Mouse (Mus musculus): ENCODE measurements around the gene Fibp. TPM values are rescaled to one million over a fixed set of nuclear protein-coding genes. Genes with fewer than 3 reads are reported as not detected.
A peak's percentile ranks its signal among the peaks of the same experiment; 100 is the strongest.

Gene Fibp
- polyA plus RNA-seq, 1 experiment from 2014 or later: 151 TPM

- 0 out of 2 replicates have a peak, but pooled peaks cover 4% of the 10 kb centered on the region for H3K4me1 ChIP-seq (replicated peaks; ENCODE audit: control insufficient read depth, insufficient read depth, low read length)
- DNase-seq (ENCODE audit: low spot score) (no peak), ATAC-seq (ENCODE audit: low FRiP score) (no peak)
- no peaks in the 10 kb centered on the region for H3K27me3 ChIP-seq (ENCODE audit: control insufficient read depth, insufficient read depth, low read length)
- 92% methylated on average over 10 of the region's 10 CpGs for WGBS
- H3K4me2 ChIP-seq (replicated peaks): no peak overlapping the region
- no peak overlapping the region for H3K9ac ChIP-seq
- H3K27ac ChIP-seq: no peak overlapping the region
- H3K36me3 ChIP-seq (replicated peaks; ENCODE audit: control insufficient read depth, insufficient read depth): peaks cover 75% of the 10 kb centered on the region
- no peak overlapping the region for H3K4me3 ChIP-seq (replicated peaks; ENCODE audit: low read length)
- H3K9me3 ChIP-seq (ENCODE audit: control insufficient read depth, low read length): no peaks in the 10 kb centered on the region
These were observed 21.0 kb downstream of the Fibp start for GRCm38 (mm10) chr19:5481398-5481797.

DNA sequence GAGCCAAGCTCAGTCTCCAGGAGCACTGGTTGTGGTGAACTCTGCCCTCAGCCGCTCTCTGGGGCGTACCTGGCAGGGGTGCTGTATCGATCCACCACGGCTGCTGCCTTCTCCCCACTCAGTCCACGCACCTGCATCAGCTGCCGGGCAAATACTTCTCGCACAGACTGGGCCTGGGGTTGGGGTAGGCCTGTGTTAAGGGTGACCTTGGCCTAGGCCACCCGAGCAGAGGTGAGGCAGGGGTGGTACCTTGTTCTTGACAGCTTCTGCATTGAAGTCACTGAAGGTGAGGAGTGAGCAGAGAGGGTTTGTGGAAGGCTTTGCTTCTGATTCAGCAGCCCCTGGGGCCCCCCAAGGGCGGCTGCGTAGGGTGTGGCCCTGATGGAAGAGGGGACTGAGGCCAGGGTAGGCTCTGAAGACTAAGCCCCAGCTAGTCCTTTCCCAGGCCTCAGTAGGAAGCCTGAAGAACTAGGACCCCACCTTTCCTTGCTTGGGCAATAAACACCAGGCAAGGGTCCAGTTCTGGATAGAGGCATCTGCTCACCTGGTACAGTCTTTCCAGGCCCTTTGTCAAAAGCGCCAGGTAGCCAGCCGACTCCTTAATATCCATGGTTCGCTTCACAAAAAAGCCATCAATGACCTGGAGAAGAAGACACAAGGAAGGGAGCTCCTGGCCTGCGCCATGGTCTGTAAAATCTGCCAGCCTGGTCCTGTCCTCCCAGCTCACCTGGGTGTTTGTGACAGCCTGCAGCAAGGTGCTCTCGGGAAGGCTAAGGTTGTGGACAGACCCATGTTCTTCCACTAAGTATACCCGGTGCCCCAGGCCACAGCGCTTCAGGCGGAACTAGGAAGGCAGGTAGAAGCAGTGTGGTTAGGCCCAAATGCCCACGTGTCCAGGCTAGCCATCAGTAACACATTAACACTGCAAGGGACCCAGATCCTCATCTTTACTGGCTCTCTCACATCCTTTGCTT is 23.3 kb downstream of the Fibp start:
- H3K27ac ChIP-seq: no peak overlapping the region
- no peaks in the 10 kb centered on the region for H3K27me3 ChIP-seq (ENCODE audit: control insufficient read depth, insufficient read depth, low read length)
- H3K4me1 ChIP-seq (replicated peaks; ENCODE audit: control insufficient read depth, insufficient read depth, low read length): 0 out of 2 replicates have a peak, but pooled peaks cover 9% of the 10 kb centered on the region
- no peak overlapping the region for H3K9ac ChIP-seq
- ATAC-seq (ENCODE audit: low FRiP score) (no peak), DNase-seq (ENCODE audit: low spot score) (no peak)
- H3K4me2 ChIP-seq (replicated peaks): no peak overlapping the region
- H3K36me3 ChIP-seq (replicated peaks; ENCODE audit: control insufficient read depth, insufficient read depth): peaks cover 65% of the 10 kb centered on the region
- H3K9me3 ChIP-seq (ENCODE audit: control insufficient read depth, low read length): no peaks in the 10 kb centered on the region
- no peak overlapping the region for H3K4me3 ChIP-seq (replicated peaks; ENCODE audit: low read length)
- 94% methylated on average over 19 of the region's 19 CpGs for WGBS

DNA sequence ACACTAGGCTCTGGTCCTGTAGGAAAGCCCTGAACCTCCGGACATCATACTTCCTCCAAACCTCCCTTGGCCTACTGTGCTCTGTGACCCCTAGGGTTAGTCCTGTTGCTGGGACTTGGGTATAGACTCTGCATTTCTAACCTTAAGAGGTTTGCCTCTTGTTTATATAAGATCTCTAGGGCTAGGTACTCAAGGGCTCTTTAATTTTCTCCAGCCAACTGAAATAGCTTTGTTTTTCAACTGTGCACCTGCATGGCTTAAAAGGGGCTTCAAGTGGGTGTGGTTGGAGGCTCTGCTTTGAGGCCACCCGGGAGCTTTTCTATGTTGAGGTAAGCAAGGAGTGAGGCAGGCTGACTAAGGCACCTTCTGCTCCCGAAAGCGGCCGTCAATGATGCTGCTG is 24.1 kb downstream of the Fibp start:
- ATAC-seq (ENCODE audit: low FRiP score): no peak
- Histone ChIP-seq H3K9me3 (ENCODE audit: control insufficient read depth, low read length) (no peaks in the 10 kb centered on the region), H3K4me2 (replicated peaks) (no peak overlapping the region), H3K36me3 (replicated peaks; ENCODE audit: control insufficient read depth, insufficient read depth) (peaks cover 59% of the 10 kb centered on the region), H3K4me1 (replicated peaks; ENCODE audit: control insufficient read depth, insufficient read depth, low read length) (peaks cover 13% of the 10 kb centered on the region; the same call in 1 of the 2 replicates), H3K4me3 (replicated peaks; ENCODE audit: low read length) (no peak overlapping the region), H3K27ac (no peak overlapping the region), H3K9ac (no peak overlapping the region), H3K27me3 (ENCODE audit: control insufficient read depth, insufficient read depth, low read length) (no peaks in the 10 kb centered on the region)
- no peak for DNase-seq (ENCODE audit: low spot score)
- WGBS: 91% methylated on average over 5 of the region's 5 CpGs

DNA sequence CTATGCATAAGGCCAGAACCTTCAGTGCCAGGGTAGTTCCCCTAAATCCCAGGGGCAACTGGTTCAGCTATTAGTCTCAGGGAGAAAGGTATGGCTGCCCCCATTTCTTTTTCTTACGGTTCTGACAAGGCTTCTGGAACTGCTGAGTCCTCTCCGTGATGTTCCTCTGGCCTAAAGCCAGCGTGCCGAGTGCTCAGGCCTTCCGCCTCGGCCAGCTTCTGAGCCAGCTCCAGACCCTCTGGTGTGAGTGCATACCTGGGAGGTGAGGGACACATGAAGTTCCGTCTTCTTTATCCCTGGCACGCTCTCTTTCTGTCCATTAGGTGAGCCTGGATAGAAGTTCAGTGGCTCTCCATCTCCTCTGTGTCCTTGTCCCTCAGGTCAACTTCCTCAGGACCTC is 25.0 kb downstream of the Fibp start:
- Histone ChIP-seq H3K9ac (no peak overlapping the region), H3K4me3 (replicated peaks; ENCODE audit: low read length) (no peak overlapping the region), H3K36me3 (replicated peaks; ENCODE audit: control insufficient read depth, insufficient read depth) (peaks cover 56% of the 10 kb centered on the region), H3K27ac (no peak overlapping the region), H3K27me3 (ENCODE audit: control insufficient read depth, insufficient read depth, low read length) (no peaks in the 10 kb centered on the region), H3K4me1 (replicated peaks; ENCODE audit: control insufficient read depth, insufficient read depth, low read length) (peaks cover 18% of the 10 kb centered on the region; the same call in 1 of the 2 replicates), H3K9me3 (ENCODE audit: control insufficient read depth, low read length) (no peaks in the 10 kb centered on the region), H3K4me2 (replicated peaks) (no peak overlapping the region)
- no peak for DNase-seq (ENCODE audit: low spot score)
- WGBS: 92% methylated on average over 8 of the region's 8 CpGs
- no peak for ATAC-seq (ENCODE audit: low FRiP score)

DNA sequence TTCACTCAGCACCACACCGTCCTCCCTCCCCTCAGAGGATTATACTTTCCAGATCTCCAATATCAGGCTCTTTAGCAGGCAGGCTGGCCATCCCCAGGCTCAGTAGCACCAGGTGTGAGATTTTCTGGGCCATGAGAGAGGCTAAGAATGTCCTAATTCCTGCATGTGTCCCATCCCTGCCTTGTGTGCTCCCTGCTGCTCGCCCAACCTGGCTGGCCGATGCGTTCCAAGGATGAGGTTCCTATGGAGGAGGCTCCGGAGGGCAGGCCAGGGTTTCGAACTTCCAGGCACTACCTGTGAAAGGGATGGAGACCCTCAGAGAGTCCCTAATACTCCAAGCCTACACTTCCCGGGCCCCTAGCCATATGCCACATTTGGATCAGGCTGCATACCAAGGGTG is 25.4 kb downstream of the Fibp start:
- H3K9me3 ChIP-seq (ENCODE audit: control insufficient read depth, low read length): no peaks in the 10 kb centered on the region
- ATAC-seq (ENCODE audit: low FRiP score) (no peak), DNase-seq (ENCODE audit: low spot score) (no peak)
- no peaks in the 10 kb centered on the region for H3K27me3 ChIP-seq (ENCODE audit: control insufficient read depth, insufficient read depth, low read length)
- H3K9ac ChIP-seq: no peak overlapping the region
- H3K36me3 ChIP-seq (replicated peaks; ENCODE audit: control insufficient read depth, insufficient read depth): peaks cover 51% of the 10 kb centered on the region
- peaks cover 18% of the 10 kb centered on the region; the same call in 1 of the 2 replicates for H3K4me1 ChIP-seq (replicated peaks; ENCODE audit: control insufficient read depth, insufficient read depth, low read length)
- WGBS: 92% methylated on average over 7 of the region's 7 CpGs
- H3K4me2 ChIP-seq (replicated peaks): no peak overlapping the region
- no peak overlapping the region for H3K4me3 ChIP-seq (replicated peaks; ENCODE audit: low read length)
- no peak overlapping the region for H3K27ac ChIP-seq

GRCm38 (mm10) chr19:5486286-5486685 is 25.9 kb downstream of the Fibp start:
- no peak overlapping the region for H3K4me3 ChIP-seq (replicated peaks; ENCODE audit: low read length)
- WGBS: 91% methylated on average over 8 of the region's 8 CpGs
- peaks cover 18% of the 10 kb centered on the region; the same call in 1 of the 2 replicates for H3K4me1 ChIP-seq (replicated peaks; ENCODE audit: control insufficient read depth, insufficient read depth, low read length)
- DNase-seq (ENCODE audit: low spot score) (no peak), ATAC-seq (ENCODE audit: low FRiP score) (no peak)
- no peaks in the 10 kb centered on the region for H3K9me3 ChIP-seq (ENCODE audit: control insufficient read depth, low read length)
- H3K9ac ChIP-seq: no peak overlapping the region
- no peaks in the 10 kb centered on the region for H3K27me3 ChIP-seq (ENCODE audit: control insufficient read depth, insufficient read depth, low read length)
- no peak overlapping the region for H3K4me2 ChIP-seq (replicated peaks)
- peaks cover 47% of the 10 kb centered on the region for H3K36me3 ChIP-seq (replicated peaks; ENCODE audit: control insufficient read depth, insufficient read depth)
- no peak overlapping the region for H3K27ac ChIP-seq

DNA sequence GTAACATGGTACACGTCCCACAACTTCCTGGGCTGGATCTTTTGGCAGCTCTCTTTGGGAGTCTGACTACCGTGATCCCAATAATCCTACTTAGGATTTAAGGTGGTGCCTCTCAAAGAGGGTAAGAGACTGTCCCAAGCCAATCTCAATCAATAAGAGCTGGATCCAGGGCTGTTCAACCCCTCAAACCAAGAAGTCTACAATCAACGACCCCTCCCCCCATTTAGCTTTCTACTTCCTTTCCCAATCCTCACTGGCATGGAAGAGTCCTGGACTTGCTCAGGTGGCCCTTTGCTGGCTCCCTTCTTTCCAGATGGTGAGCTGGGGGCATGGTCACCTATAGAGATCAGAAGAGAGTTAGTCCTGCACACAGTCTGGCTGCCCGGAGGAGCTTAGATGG is 26.4 kb downstream of the Fibp start:
- H3K9ac ChIP-seq: no peak overlapping the region
- WGBS: 88% methylated on average over 4 of the region's 4 CpGs
- no peaks in the 10 kb centered on the region for H3K9me3 ChIP-seq (ENCODE audit: control insufficient read depth, low read length)
- peak overlapping the region; percentile 86; the same call in 1 of the 2 replicates for H3K4me2 ChIP-seq (replicated peaks)
- peaks cover 43% of the 10 kb centered on the region for H3K36me3 ChIP-seq (replicated peaks; ENCODE audit: control insufficient read depth, insufficient read depth)
- no peak for ATAC-seq (ENCODE audit: low FRiP score)
- no peak overlapping the region for H3K27ac ChIP-seq
- H3K4me3 ChIP-seq (replicated peaks; ENCODE audit: low read length): peak overlapping the region; percentile 46; the same call in 1 of the 2 replicates
- peaks cover 20% of the 10 kb centered on the region for H3K4me1 ChIP-seq (replicated peaks; ENCODE audit: control insufficient read depth, insufficient read depth, low read length)
- H3K27me3 ChIP-seq (ENCODE audit: control insufficient read depth, insufficient read depth, low read length): no peaks in the 10 kb centered on the region
- no peak for DNase-seq (ENCODE audit: low spot score)

DNA sequence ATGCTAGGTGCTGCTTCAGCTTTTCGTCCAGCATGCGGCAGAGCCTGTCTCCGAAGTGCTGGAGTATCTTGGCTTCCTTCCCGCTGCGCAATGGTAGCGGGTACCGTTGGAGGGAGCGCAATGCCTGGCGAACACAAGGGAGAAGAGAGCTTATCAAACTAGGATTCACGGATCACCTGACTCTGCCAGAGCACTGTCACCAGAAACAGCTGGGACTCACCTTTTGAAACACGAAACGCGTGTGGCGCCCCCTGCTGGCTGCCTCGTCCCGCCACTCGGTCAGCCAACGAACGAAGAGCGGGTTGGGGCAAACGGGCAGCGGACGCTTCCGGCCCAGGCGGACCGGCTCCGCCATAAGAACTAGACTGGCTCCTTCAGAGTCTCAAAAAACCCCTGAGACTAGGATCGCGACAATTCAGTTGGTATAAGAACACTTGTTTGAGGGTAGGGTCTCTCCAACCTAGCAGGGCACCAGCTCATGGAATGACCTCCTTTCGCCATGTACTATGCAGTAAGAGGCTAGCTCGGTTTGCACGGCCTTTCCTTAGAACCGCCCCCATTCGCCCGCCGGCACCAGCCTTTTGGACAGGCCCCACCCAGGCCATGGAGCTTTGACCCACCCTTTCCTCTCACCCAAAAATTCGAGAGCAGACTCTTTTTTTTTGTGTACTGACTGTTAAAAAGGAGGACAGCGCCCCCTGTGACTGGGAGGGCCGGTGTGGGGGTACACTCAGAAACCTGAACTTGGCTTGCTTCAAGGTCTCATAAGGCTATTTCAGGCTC is 27.5 kb downstream of the Fibp start, which contains the start of gene Mus81:
Mus81 (minus strand) TSS at position 635 of the 783 bp plus-strand sequence.
- Histone ChIP-seq H3K4me3 (replicated peaks; ENCODE audit: low read length) (peak within 1 kb of the TSS; percentile 46), H3K27ac (peak within 1 kb of the TSS; percentile 99), H3K4me2 (replicated peaks) (peak within 1 kb of the TSS; percentile 86), H3K9ac (peak within 1 kb of the TSS; percentile 59), H3K4me1 (replicated peaks; ENCODE audit: control insufficient read depth, insufficient read depth, low read length) (peaks cover 30% of the 10 kb centered on the region), H3K36me3 (replicated peaks; ENCODE audit: control insufficient read depth, insufficient read depth) (peaks cover 43% of the 10 kb centered on the region), H3K9me3 (ENCODE audit: control insufficient read depth, low read length) (no peaks in the 10 kb centered on the region), H3K27me3 (ENCODE audit: control insufficient read depth, insufficient read depth, low read length) (no peaks in the 10 kb centered on the region)
- ATAC-seq (ENCODE audit: low FRiP score): peak; percentile 63
- peak; percentile 93 for DNase-seq (ENCODE audit: low spot score)
- under 1% methylated on average over 39 of the region's 39 CpGs for WGBS
